In the genomic region with DNA sequence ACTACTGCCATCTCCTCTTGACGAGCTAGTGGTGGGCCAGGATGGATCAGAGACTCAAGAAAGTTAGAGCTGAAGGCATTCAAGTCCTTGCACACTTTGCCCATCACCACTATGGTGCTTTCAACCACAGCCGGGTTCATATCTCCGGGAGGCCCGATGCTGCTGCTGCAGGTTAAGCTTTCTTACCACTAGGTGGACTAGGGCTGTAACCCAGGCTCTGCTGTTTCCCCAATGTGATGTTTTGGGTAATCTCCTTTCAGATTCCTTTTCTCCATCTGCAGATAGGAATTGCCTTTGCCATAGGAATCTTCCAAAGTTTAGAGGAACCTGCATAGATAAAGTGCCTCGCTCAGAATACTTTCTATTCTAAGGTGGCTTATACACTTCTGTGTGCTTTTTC, we compare ENCODE assay signal across 33 mouse cellular contexts. TPM values are rescaled to one million over a fixed set of nuclear protein-coding genes. Genes with fewer than 3 reads are reported as not detected.
A peak's percentile ranks its signal among the peaks of the same experiment; 100 is the strongest.
DNase-seq lines count a peak whose midpoint lies in the region; ATAC-seq and TF ChIP-seq lines count a peak whose summit lies in the region.
"Had no signal": no experiment of that assay in that cellular context is flagged by ENCODE, and none has a peak within 500 bp of the region (broad histone marks: within the 10 kb centered on the region; RNA-seq: fewer than 3 reads in every experiment).

No protein-coding gene starts in this region.

- TF ChIP-seq CTCF in hindbrain, postnatal 0 days (IDR thresholded peaks at IDR 0.05; ENCODE audit: low read depth) = peak; percentile 22; the same call in 1 of the 2 replicates

- no peak overlapping the region for H3K9ac ChIP-seq in hindbrain, postnatal 0 days (replicated peaks; ENCODE audit: low read length)
- H3K9ac ChIP-seq in hindbrain, embryonic 12.5 days = no peak overlapping the region
- no peak overlapping the region for H3K9ac ChIP-seq in midbrain, embryonic 11.5 days (ENCODE audit: low read length)
- no peak overlapping the region for H3K9ac ChIP-seq in midbrain, embryonic 16.5 days (ENCODE audit: low read depth, low read length)
- H3K9ac ChIP-seq: embryonic facial prominence, embryonic 12.5 days; hindbrain, embryonic 13.5 days; midbrain, embryonic 13.5 days; neural tube, embryonic 12.5 days had no signal

- H3K9me3 ChIP-seq in hindbrain, postnatal 0 days (ENCODE audit: low read length) = no peaks in the 10 kb centered on the region
- no peaks in the 10 kb centered on the region for H3K9me3 ChIP-seq in hindbrain, embryonic 12.5 days (replicated peaks)
- H3K9me3 ChIP-seq in midbrain, embryonic 11.5 days (ENCODE audit: control insufficient read depth, low read length) = no peaks in the 10 kb centered on the region
- no peaks in the 10 kb centered on the region for H3K9me3 ChIP-seq in midbrain, embryonic 16.5 days (replicated peaks; ENCODE audit: control insufficient read depth, low read length, poor library complexity, severe bottlenecking)
- H3K9me3 ChIP-seq: embryonic facial prominence, embryonic 12.5 days; forebrain, embryonic 10.5 days; hindbrain, embryonic 13.5 days; midbrain, embryonic 13.5 days; neural tube, embryonic 12.5 days had no signal

- H3K27ac ChIP-seq in hindbrain, postnatal 0 days = no peak overlapping the region
- no peak overlapping the region for H3K27ac ChIP-seq in hindbrain, embryonic 12.5 days
- H3K27ac ChIP-seq in midbrain, embryonic 11.5 days (ENCODE audit: low read depth, low read length) = no peak overlapping the region
- no peak overlapping the region for H3K27ac ChIP-seq in midbrain, embryonic 16.5 days (ENCODE audit: low read length)
- H3K27ac ChIP-seq: embryonic facial prominence, embryonic 12.5 days; forebrain, embryonic 10.5 days; gastrocnemius, adult 2 months; hindbrain, embryonic 13.5 days; midbrain, embryonic 13.5 days; neural tube, embryonic 12.5 days had no signal

- DNase-seq in hindbrain, postnatal 0 days (ENCODE audit: low spot score) = no peak
- peak; percentile 45 for DNase-seq in midbrain, embryonic 11.5 days (ENCODE audit: low spot score, missing footprints)
- peak; percentile 36 for DNase-seq in R1 (ENCODE audit: low read depth, low spot score)
- DNase-seq in kidney, postnatal 10 days = no peak
- DNase-seq: adrenal gland, postnatal 14 days; cerebellum, adult 18-20 months; cerebellum, postnatal 36 days; embryo, embryonic 11 days; gastrocnemius, adult 2 months; gastrocnemius, postnatal 36 days; heart, adult 18-20 months; heart, postnatal 36 days; kidney, adult 11 months; kidney, postnatal 36 days; layer of hippocampus, postnatal 36 days; lung, adult 18-20 months; lung, postnatal 4 days; right cerebral cortex, adult 18-20 months; right cerebral cortex, postnatal 4 days; thymus, postnatal 4 days had no signal

- H3K27me3 ChIP-seq in hindbrain, postnatal 0 days (ENCODE audit: insufficient read depth, low read length) = peaks cover 9% of the 10 kb centered on the region; the same call in 1 of the 2 replicates
- peaks cover 66% of the 10 kb centered on the region for H3K27me3 ChIP-seq in hindbrain, embryonic 12.5 days
- peaks cover 27% of the 10 kb centered on the region for H3K27me3 ChIP-seq in midbrain, embryonic 11.5 days (ENCODE audit: control insufficient read depth, insufficient read depth, low read length)
- peaks cover 18% of the 10 kb centered on the region for H3K27me3 ChIP-seq in midbrain, embryonic 16.5 days (ENCODE audit: control insufficient read depth, insufficient read depth, low read depth, low read length)

- WGBS in hindbrain, postnatal 0 days = 55% methylated on average over 5 of the region's 5 CpGs
- WGBS in hindbrain, embryonic 12.5 days = 58% methylated on average over 5 of the region's 5 CpGs
- WGBS in midbrain, embryonic 11.5 days = 68% methylated on average over 5 of the region's 5 CpGs
- WGBS in midbrain, embryonic 16.5 days = 50% methylated on average over 5 of the region's 5 CpGs

- no peak overlapping the region for H3K4me2 ChIP-seq in hindbrain, postnatal 0 days (ENCODE audit: low read depth, low read length)
- no peak overlapping the region for H3K4me2 ChIP-seq in hindbrain, embryonic 12.5 days (replicated peaks)
- no peak overlapping the region for H3K4me2 ChIP-seq in midbrain, embryonic 11.5 days
- no peak overlapping the region for H3K4me2 ChIP-seq in midbrain, embryonic 16.5 days (ENCODE audit: low read length)
- H3K4me2 ChIP-seq: embryonic facial prominence, embryonic 12.5 days; heart, embryonic 11.5 days; hindbrain, embryonic 13.5 days; midbrain, embryonic 13.5 days; neural tube, embryonic 12.5 days had no signal

- H3K4me3 ChIP-seq in hindbrain, postnatal 0 days (ENCODE audit: low read length) = no peak overlapping the region
- H3K4me3 ChIP-seq in hindbrain, embryonic 12.5 days = no peak overlapping the region
- no peak overlapping the region for H3K4me3 ChIP-seq in midbrain, embryonic 11.5 days (ENCODE audit: low read depth, low read length)
- H3K4me3 ChIP-seq in midbrain, embryonic 16.5 days (ENCODE audit: low read depth, low read length) = no peak overlapping the region
- H3K4me3 ChIP-seq: embryonic facial prominence, embryonic 12.5 days; forebrain, embryonic 10.5 days; gastrocnemius, adult 2 months; hindbrain, embryonic 13.5 days; megakaryocyte, embryonic 14.5 days; midbrain, embryonic 13.5 days; myocyte; neural tube, embryonic 12.5 days had no signal

- no peak for ATAC-seq in hindbrain, postnatal 0 days
- no peak for ATAC-seq in hindbrain, embryonic 12.5 days (ENCODE audit: low FRiP score)
- ATAC-seq in midbrain, embryonic 11.5 days (ENCODE audit: low FRiP score) = no peak
- ATAC-seq in midbrain, embryonic 16.5 days = no peak
- no peak for ATAC-seq in cerebellum, adult (ENCODE audit: insufficient number of reproducible peaks, low FRiP score, low TSS enrichment)
- ATAC-seq: forebrain, embryonic 16.5 days; lung, postnatal 0 days; midbrain, embryonic 13.5 days had no signal

- H3K4me1 ChIP-seq in hindbrain, postnatal 0 days (ENCODE audit: insufficient read depth, low read length) = peaks cover under 1% of the 10 kb centered on the region; the same call in 1 of the 2 replicates
- H3K4me1 ChIP-seq in hindbrain, embryonic 12.5 days = peaks cover 15% of the 10 kb centered on the region
- H3K4me1 ChIP-seq in midbrain, embryonic 11.5 days (ENCODE audit: control insufficient read depth, insufficient read depth, low read length) = peaks cover 3% of the 10 kb centered on the region
- H3K4me1 ChIP-seq in midbrain, embryonic 16.5 days (ENCODE audit: control insufficient read depth, insufficient read depth, low read length) = peaks cover 14% of the 10 kb centered on the region

- H3K36me3 ChIP-seq in hindbrain, postnatal 0 days (ENCODE audit: insufficient read depth, low read length) = no peaks in the 10 kb centered on the region
- no peaks in the 10 kb centered on the region for H3K36me3 ChIP-seq in hindbrain, embryonic 12.5 days
- no peaks in the 10 kb centered on the region for H3K36me3 ChIP-seq in midbrain, embryonic 11.5 days (ENCODE audit: control insufficient read depth, insufficient read depth, low read length)
- no peaks in the 10 kb centered on the region for H3K36me3 ChIP-seq in midbrain, embryonic 16.5 days (ENCODE audit: control insufficient read depth, insufficient read depth, low read length)
- H3K36me3 ChIP-seq: embryonic facial prominence, embryonic 12.5 days; forebrain, embryonic 10.5 days; hindbrain, embryonic 13.5 days; midbrain, embryonic 13.5 days; neural tube, embryonic 12.5 days had no signal

RNA-seq across cellular contexts. Expression of gene Ccdc92b, which starts 3.8 kb away (rescaled TPM):
- total RNA-seq in hindbrain, postnatal 0 days (2014; rRNA removed) = 16.8 and 19.5 TPM in 2 replicates
- polyA plus RNA-seq in hindbrain, postnatal 0 days (2015; fragmentation: Nextera tagmentation; extraction: Ambion mirVana) = 3.4 TPM in 2 replicates
- 2.8 and 3.2 TPM in 2 replicates for polyA plus RNA-seq in hindbrain, embryonic 12.5 days (2016; fragmentation: Nextera tagmentation; extraction: Ambion mirVana)
- polyA plus RNA-seq in midbrain, embryonic 11.5 days (2014; fragmentation: Nextera tagmentation; extraction: Ambion mirVana) = 1.1 and 1.6 TPM in 2 replicates
- polyA plus RNA-seq in midbrain, embryonic 16.5 days (2015; fragmentation: Nextera tagmentation; extraction: Ambion mirVana) = 2.6 and 3.3 TPM in 2 replicates

RNA-seq across cellular contexts. Expression of gene Rap1gap2, which starts 4.9 kb away (rescaled TPM):
- total RNA-seq in hindbrain, postnatal 0 days (2014; rRNA removed) = 48.5 and 55.5 TPM in 2 replicates
- 9.9 and 11.1 TPM in 2 replicates for polyA plus RNA-seq in hindbrain, postnatal 0 days (2015; fragmentation: Nextera tagmentation; extraction: Ambion mirVana)
- 7.8 and 8.1 TPM in 2 replicates for polyA plus RNA-seq in hindbrain, embryonic 12.5 days (2016; fragmentation: Nextera tagmentation; extraction: Ambion mirVana)
- 2.5 TPM in 2 replicates for polyA plus RNA-seq in midbrain, embryonic 11.5 days (2014; fragmentation: Nextera tagmentation; extraction: Ambion mirVana)
- polyA plus RNA-seq in midbrain, embryonic 16.5 days (2015; fragmentation: Nextera tagmentation; extraction: Ambion mirVana) = 17.1 and 18.3 TPM in 2 replicates

RNA-seq across cellular contexts. Expression of gene Cluh, which starts 33.7 kb away (rescaled TPM):
- total RNA-seq in hindbrain, postnatal 0 days (2014; rRNA removed) = 87.1 and 132 TPM in 2 replicates
- 18.7 and 21.3 TPM in 2 replicates for polyA plus RNA-seq in hindbrain, postnatal 0 days (2015; fragmentation: Nextera tagmentation; extraction: Ambion mirVana)
- 21.3 and 22.1 TPM in 2 replicates for polyA plus RNA-seq in hindbrain, embryonic 12.5 days (2016; fragmentation: Nextera tagmentation; extraction: Ambion mirVana)
- polyA plus RNA-seq in midbrain, embryonic 11.5 days (2014; fragmentation: Nextera tagmentation; extraction: Ambion mirVana) = 9.2 and 10.8 TPM in 2 replicates
- polyA plus RNA-seq in midbrain, embryonic 16.5 days (2015; fragmentation: Nextera tagmentation; extraction: Ambion mirVana) = 16.4 and 18.1 TPM in 2 replicates

Comparison
In these comparisons a context has a peak if more than half of its experiments do, and no peak if none do; other contexts are left out.
1. DNase-seq: peak in midbrain, embryonic 11.5 days (single experiment) and R1 (single experiment); none in hindbrain, postnatal 0 days (single experiment) and kidney, postnatal 10 days (single experiment).